Mouse (Mus musculus): Measurements from ENCODE around the gene Dusp15.

The Dusp15 gene

GRCm38 (mm10) chr2:152951065-152951849 lies at the start of gene Dusp15:
Gene Dusp15, minus strand, starts transcription at chr2:152951698.
- DNase-seq (ENCODE audit: low read depth, low spot score): peak; percentile 37

- DNase-seq (ENCODE audit: low read depth, low spot score): no peak
Observed at GRCm38 (mm10) chr2:152997046-152997445, 45.5 kb upstream of the Dusp15 start.

- no peak for DNase-seq (ENCODE audit: low read depth, low spot score)
Observed at GRCm38 (mm10) chr2:152991529-152991928, 40.0 kb upstream of the Dusp15 start.

GRCm38 (mm10) chr2:152985582-152985981 lies 34.1 kb upstream of the Dusp15 start:
- no peak for DNase-seq (ENCODE audit: low read depth, low spot score)

- DNase-seq (ENCODE audit: low read depth, low spot score): no peak
Observed at GRCm38 (mm10) chr2:152976991-152977390, 25.5 kb upstream of the Dusp15 start.

- DNase-seq (ENCODE audit: low read depth, low spot score): no peak
Observed at GRCm38 (mm10) chr2:152965555-152965954, 14.1 kb upstream of the Dusp15 start.

- DNase-seq (ENCODE audit: low read depth, low spot score): peak; percentile 91
Observed at GRCm38 (mm10) chr2:152962091-152962793, 10.7 kb upstream of the Dusp15 start, which contains the start of gene Ttll9. Gene Ttll9, plus strand, starts transcription at chr2:152962485.

GRCm38 (mm10) chr2:152958116-152958515 lies 6.6 kb upstream of the Dusp15 start:
- DNase-seq (ENCODE audit: low read depth, low spot score): no peak

GRCm38 (mm10) chr2:152951850-152952720 lies 587 bp upstream of the Dusp15 start:
- no peak for DNase-seq (ENCODE audit: low read depth, low spot score)

- DNase-seq (ENCODE audit: low read depth, low spot score): no peak
Observed at GRCm38 (mm10) chr2:152950358-152951064, 987 bp downstream of the Dusp15 start.

GRCm38 (mm10) chr2:152948438-152949020 lies 3.0 kb downstream of the Dusp15 start:
- no peak for DNase-seq (ENCODE audit: low read depth, low spot score)

- no peak for DNase-seq (ENCODE audit: low read depth, low spot score)
Observed at GRCm38 (mm10) chr2:152947098-152947497, 4.4 kb downstream of the Dusp15 start.

GRCm38 (mm10) chr2:152944013-152944412 lies 7.5 kb downstream of the Dusp15 start:
- DNase-seq (ENCODE audit: low read depth, low spot score): no peak

- no peak for DNase-seq (ENCODE audit: low read depth, low spot score)
Observed at GRCm38 (mm10) chr2:152943568-152943967, 7.9 kb downstream of the Dusp15 start.

- DNase-seq (ENCODE audit: low read depth, low spot score): peak; percentile 58
Observed at GRCm38 (mm10) chr2:152942898-152943515, 8.5 kb downstream of the Dusp15 start.

- no peak for DNase-seq (ENCODE audit: low read depth, low spot score)
Observed at GRCm38 (mm10) chr2:152941776-152942175, 9.7 kb downstream of the Dusp15 start.

GRCm38 (mm10) chr2:152941106-152941505 lies 10.4 kb downstream of the Dusp15 start:
- no peak for DNase-seq (ENCODE audit: low read depth, low spot score)

- peak; percentile 77 for DNase-seq (ENCODE audit: low read depth, low spot score)
Observed at GRCm38 (mm10) chr2:152939846-152940245, 11.7 kb downstream of the Dusp15 start.

- peak; percentile 78 for DNase-seq (ENCODE audit: low read depth, low spot score)
Observed at GRCm38 (mm10) chr2:152933614-152934013, 17.9 kb downstream of the Dusp15 start.

GRCm38 (mm10) chr2:152933048-152933447 lies 18.4 kb downstream of the Dusp15 start, which contains the start of gene Foxs1:
Gene Foxs1, minus strand, starts transcription at chr2:152933208.
- no peak for DNase-seq (ENCODE audit: low read depth, low spot score)
